Mouse (Mus musculus) G1E-ER4 (cell line): ENCODE measurements at regions not wholly inside any gene's neighbourhood (a gene's known extent, or its start where the extent isn't known, plus 50 kb on each side); places are given as distances from the start of the nearest gene placed in this dataset.

ENCODE experiments used
- GATA1 ChIP-seq: IDR thresholded peaks from one replicate; pipeline ENCODE4 v1.8.0; 2012; ENCODE audit warnings: low read length, inconsistent platforms

- no peak for TF ChIP-seq GATA1
These were observed 260.1 kb upstream of the Nfe2l3 start for GRCm38 (mm10) chr6:51172331-51172791.

- TF ChIP-seq GATA1: no peak
These were observed 259.4 kb upstream of the Nfe2l3 start for GRCm38 (mm10) chr6:51172856-51173619.

- no peak for TF ChIP-seq GATA1
These were observed 258.6 kb upstream of the Nfe2l3 start for GRCm38 (mm10) chr6:51173620-51174442.

- no peak for TF ChIP-seq GATA1
These were observed 257.9 kb upstream of the Nfe2l3 start for GRCm38 (mm10) chr6:51174443-51175021.

GRCm38 (mm10) chr6:51175616-51176590, 256.6 kb upstream of the Nfe2l3 start:
- no peak for TF ChIP-seq GATA1

GRCm38 (mm10) chr6:51176791-51177433, 255.6 kb upstream of the Nfe2l3 start:
- TF ChIP-seq GATA1: no peak

- TF ChIP-seq GATA1: no peak
These were observed 254.8 kb upstream of the Nfe2l3 start for GRCm38 (mm10) chr6:51177701-51178060.

GRCm38 (mm10) chr6:51178061-51178791, 254.2 kb upstream of the Nfe2l3 start:
- TF ChIP-seq GATA1: no peak

GRCm38 (mm10) chr6:51178799-51179398, 253.6 kb upstream of the Nfe2l3 start:
- TF ChIP-seq GATA1: no peak

- TF ChIP-seq GATA1: no peak
These were observed 252.5 kb upstream of the Nfe2l3 start for GRCm38 (mm10) chr6:51179741-51180537.

- no peak for TF ChIP-seq GATA1
These were observed 251.3 kb upstream of the Nfe2l3 start for GRCm38 (mm10) chr6:51180881-51181875.
